Mouse (Mus musculus) heart, adult 8-10 months (tissue): ENCODE data around the gene Tfpi2. TPM values are rescaled to one million over a fixed set of nuclear protein-coding genes. Genes with fewer than 3 reads are reported as not detected.

ENCODE experiments used
- DNase-seq: peaks from one replicate; pipeline ENCODE4 v3.0.0; 2022; ENCODE audit warnings: low spot score
- total RNA-seq, 4 experiments: library from RNA; stranded (reverse); gene quantifications; 2 replicates each; pipeline ENCODE4 v1.2.4; 2022

The Tfpi2 gene
- total RNA-seq = under 1 TPM; 0.53 to 0.89 (median 0.75) TPM

DNA sequence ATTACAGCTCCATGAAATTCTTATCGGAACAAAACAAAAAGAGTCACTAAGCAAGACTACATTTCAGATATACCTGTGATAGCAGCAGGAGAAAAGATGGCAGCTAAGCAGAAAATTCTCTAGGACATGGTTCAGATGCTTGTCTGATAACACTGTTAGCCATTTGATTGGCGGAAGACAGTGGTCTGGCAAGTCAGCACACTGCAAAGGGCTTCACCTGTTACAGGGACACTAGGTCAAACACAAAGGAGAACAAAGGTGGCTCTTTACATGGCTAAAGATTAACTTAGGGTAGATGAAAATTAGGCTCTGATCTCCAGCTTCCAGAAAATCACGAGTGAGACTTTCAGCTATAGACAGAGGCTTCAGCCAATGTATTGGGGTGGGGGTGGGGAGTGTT, at the start of gene Tfpi2:
Gene Tfpi2, minus strand, starts transcription at position 170 of the 400 bp plus-strand sequence.
- DNase-seq = no peak

DNA sequence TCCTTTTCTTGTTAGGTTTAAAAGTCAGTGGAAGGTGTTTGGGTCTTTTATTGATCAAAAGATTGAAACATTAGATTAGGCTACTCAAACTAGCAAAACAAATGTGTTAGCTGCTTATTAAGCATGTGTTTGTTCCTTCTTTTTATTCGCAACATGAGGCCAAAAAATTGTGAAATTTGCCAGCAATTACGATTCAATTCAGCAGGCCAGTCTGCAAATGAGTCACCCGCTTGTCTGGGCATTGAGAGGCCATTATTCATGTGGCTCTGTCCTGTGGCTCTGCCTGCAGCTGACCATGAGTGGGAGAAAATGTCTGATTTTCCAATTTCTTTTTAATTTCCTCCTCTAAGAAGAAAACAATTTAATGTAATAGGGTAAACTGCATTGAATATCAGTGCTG, 42.2 kb upstream of the Tfpi2 start:
- DNase-seq = no peak

GRCm38 (mm10) chr6:4026367-4026766, 37.6 kb upstream of the Tfpi2 start:
- DNase-seq = no peak

- DNase-seq = no peak
Observed at GRCm38 (mm10) chr6:4022645-4023044, 33.9 kb upstream of the Tfpi2 start.

DNA sequence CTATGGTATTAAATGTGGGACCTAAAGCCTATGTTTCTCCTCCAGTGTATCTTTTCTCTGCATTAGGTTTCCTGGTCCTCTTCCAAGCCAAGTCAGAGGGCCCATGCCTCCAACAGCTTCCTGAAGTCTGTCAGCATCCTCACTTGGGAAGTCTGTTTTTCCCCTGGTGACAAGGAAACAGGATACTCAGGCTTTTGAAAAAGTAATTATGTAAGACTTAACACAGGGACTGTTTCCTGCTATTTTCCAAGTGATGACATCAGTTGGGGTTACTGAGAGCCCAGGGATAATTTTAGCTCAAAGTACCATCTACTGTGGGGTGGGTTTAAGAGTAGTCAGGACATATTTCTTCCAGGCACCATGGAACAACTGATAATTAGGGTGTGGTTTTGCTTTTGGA, 20.8 kb upstream of the Tfpi2 start:
- DNase-seq = peak; percentile 83

GRCm38 (mm10) chr6:4008501-4009040, 19.9 kb upstream of the Tfpi2 start:
- peak; percentile 74 for DNase-seq

- no peak for DNase-seq
Observed at GRCm38 (mm10) chr6:4004808-4005207, 16.1 kb upstream of the Tfpi2 start.

DNA sequence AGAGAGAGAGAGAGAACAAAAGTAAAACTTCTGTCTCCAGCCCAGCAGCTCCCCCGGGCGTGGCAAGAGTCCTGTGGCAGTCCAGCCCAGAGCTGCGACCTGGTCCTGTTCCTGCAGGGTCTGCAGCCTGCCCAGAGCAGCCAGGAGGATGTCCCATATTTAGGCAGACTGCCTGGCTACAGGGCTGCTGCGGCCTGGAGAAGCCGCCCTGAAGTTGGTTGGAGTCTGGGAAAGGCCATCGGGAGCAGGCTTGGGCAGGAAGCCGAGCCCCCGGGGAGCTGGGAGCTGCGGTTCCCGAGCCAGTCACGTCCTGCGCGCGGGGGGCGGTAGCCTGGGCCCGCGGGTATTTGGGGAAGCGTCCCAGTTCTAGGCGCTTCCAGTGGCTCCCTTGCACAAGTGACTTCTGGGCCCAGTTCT, 15.2 kb upstream of the Tfpi2 start, which contains the start of gene Gng11:
Gene Gng11, plus strand, starts transcription at position 15 of the 417 bp plus-strand sequence.
- peak; percentile 88 for DNase-seq

DNA sequence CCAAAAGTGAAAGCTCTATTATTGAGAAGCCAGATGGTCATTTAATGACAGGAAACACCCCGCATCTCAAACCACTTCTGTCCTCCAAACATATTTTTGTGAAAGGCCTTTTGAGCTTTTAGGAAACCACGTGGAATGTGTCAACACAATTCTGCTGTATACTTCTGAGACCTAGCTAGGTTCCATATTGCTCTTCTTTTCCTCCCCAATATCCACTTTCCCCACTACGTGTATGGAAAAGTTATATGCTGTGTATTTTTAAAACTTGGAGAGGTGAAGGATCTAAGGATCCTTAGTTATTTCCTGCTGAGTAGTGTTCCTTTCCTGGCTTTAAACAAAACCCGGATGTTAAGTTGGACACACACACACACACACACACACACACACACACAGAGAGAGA, 14.7 kb upstream of the Tfpi2 start:
- DNase-seq = peak; percentile 63

DNA sequence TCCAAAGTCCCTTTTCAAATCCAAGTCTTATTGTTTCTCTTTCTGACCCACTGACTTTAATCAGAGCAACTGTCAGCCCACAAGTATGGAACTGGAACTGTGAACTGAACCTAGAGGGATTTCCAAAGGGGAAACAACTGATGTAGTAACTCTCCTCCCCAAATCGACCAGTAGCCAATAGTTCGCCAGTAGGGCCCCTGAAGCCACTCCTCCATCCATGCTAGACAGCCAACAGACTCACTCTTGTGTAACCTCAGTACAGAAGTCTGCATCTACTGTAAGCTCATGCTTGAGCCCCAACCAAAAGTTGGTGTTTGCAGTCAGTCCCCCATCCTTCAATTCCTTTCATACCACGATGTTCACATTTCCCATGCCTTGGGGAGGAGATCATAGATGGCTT, 12.0 kb upstream of the Tfpi2 start:
- DNase-seq = no peak

GRCm38 (mm10) chr6:3999296-3999695, 10.6 kb upstream of the Tfpi2 start:
- DNase-seq = no peak

DNA sequence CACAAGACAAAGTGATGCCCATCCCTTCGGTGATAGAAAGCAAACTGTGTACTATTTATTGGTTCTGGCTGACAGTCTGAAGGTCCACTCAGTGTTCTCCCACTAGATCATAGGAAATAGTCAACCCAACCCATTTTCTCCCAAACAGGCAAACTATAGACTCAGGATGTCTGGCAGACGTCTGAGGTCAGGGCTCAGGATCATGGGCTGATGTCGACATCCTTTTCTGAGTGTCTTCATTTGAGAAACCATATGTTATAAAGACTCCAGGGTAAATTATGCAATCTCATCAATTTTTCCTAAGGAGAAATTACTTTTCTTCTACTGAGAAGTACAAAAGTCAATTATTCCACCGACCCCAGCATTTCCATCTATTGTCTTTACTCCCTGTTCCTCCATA, 9.4 kb upstream of the Tfpi2 start:
- DNase-seq = no peak

- DNase-seq = no peak
Observed at GRCm38 (mm10) chr6:3993492-3993891, 4.8 kb upstream of the Tfpi2 start, which contains the start of gene Gngt1. Gene Gngt1, plus strand, starts transcription at chr6:3993792.

DNA sequence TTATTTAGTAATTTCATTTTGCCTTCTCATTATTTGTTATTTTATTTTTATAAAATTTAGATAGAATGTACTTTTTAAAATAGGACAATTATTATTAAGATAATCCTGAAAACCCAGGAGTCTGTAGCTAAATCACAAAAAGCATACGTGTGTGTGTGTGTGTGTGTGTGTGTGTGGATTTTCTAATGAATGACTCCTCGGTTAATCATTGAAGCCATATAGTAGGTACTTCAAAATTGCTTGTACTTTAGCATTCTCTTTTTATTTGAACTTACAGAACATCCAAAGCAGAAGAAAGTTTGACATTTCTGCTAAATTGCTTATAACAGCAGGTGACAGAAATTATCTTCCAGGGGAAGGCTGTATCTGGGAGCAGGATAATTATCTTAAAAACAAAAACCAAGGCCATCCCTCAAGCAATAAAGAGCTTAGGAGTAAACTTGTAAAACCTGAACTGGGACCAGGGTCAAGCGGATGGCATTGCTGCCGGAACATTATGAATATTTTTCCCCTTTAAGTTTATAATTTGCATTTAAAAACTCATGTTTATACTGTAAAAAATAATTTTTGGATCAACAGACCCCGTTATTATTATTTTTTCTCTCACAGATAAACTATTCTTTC, 5.9 kb downstream of the Tfpi2 start:
- no peak for DNase-seq

- peak; percentile 3 for DNase-seq
Observed at GRCm38 (mm10) chr6:3973679-3974078, 15.0 kb downstream of the Tfpi2 start.

DNA sequence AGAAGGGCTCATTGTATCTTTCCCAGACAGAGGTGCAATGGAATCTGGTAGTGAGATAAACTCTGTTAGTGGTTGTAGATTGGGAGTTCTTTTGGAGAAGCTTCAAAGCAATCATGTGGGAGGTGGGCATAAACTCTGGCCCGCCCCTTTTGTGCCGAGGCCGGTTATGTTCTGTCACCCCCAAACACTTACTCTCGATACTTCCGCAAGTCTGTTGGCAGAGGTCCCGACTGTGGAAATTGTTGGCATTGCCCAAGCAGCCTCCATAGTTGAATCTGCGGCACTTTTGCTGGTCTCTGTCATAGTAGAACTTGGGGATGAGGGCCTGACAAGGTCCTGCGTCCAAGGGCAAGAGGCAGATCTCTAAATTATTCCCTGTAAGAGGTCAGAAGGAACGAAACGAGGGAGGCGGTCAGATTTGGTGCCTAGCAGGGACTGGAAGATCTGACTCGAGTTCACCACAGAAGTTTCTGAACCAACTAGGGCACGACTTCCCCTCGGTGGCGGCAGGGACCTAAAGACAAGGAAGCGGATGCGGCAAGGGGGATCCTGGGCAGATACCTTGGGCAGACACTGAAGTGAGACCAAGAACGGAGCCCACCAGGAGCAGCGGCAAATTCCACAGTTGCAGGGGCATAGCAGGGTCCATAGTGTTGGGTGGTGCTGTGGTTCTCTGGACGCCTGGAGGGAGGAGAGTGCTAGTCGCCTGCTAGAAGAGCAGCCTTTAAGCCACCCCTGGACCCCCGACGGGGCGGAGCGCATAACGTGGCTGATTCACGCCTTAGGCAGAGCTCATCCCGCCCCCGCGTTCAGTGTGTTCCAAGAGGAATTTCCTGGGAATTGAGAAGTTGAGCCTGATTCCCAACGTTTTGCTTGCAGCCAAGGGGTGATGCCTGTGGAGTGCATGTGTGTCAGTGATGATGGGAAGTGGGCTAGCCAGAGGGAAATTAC, 20.8 kb downstream of the Tfpi2 start:
- peak; percentile 37 for DNase-seq

DNA sequence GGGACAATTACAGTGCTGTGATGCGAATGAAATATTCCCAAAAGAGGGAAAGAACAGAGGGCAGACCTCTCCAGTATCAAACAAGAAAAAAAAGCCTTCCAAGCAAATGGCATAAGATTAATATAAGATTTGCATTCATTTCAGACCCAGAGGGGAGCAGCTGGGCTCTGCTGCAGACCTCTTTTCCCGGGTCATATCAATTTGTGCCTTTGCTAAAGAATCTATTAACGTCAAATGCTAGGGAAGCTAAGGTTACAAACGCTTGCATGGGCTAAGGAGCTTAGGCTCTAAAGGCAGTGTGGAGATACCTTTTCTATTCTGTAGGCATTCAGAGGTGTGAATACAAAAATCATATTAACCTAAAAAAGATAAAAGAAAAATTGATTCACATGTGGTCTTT, 33.8 kb downstream of the Tfpi2 start:
- no peak for DNase-seq

GRCm38 (mm10) chr6:3936140-3936714, 52.5 kb downstream of the Tfpi2 start:
- no peak for DNase-seq

DNA sequence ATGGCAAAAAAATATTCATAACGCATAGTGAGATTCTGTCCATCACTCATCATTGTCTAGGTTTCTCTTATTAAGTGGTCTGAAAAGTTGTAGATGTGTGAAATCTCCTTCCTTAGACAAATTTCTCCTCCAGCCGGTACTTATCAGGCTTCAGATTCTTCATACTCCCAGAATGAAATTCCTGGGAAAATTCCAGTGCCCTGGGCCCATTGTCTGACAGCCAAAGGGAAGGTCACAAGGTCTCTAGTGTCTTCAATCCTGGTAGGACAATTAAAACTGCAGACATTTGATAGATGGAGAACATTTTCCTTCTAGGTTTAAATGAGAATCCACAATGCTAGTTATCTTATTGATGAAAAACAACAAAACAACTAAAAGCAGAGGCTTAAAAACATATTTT, 53.1 kb downstream of the Tfpi2 start:
- peak; percentile 31 for DNase-seq

DNA sequence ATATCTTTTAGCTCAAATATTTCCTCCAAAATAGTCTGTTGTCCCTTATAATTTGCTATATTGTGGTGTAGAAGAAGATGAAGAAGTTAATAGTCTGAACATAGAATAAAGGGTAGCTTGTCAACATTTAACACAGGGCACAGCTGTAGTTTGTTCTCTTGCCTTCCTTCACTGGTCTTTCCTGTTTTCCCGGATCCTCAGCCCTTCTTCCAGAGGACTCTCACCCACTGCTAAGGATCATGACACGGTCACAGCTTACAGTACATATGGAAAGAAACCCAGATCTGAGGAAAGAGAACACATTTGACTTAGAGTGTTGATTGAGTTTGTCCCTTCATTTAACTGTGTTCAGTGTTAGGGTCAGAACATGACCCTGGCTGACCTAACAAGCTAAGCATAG, 53.7 kb downstream of the Tfpi2 start:
- DNase-seq = no peak

- DNase-seq = no peak
Observed at GRCm38 (mm10) chr6:3926140-3926539, 62.6 kb downstream of the Tfpi2 start.

- DNase-seq = no peak
Observed at GRCm38 (mm10) chr6:3922870-3923269, 65.8 kb downstream of the Tfpi2 start.
